Mouse (Mus musculus) MEL (cell line): ENCODE measurements around the gene Ube2t.

ENCODE experiments used
- CTCF ChIP-seq, 3 experiments: IDR thresholded peaks in 2 of 3; conservative IDR thresholded peaks in 1 of 3; 2 replicates each; pipeline ENCODE4 v1.5.1; 2011 to 2012; ENCODE audit warnings: low read length in 3 of 3, low read depth in 2 of 3, mild to moderate bottlenecking in 2 of 3, improper control_type of control experiment in 1 of 3, inconsistent platforms in 1 of 3, mixed read lengths in 1 of 3, moderate library complexity in 1 of 3; ENCODE audit not compliant: control insufficient read depth in 1 of 3, insufficient read depth in 1 of 3, poor library complexity in 1 of 3, severe bottlenecking in 1 of 3
- HCFC1 ChIP-seq: IDR thresholded peaks from 2 replicates; pipeline ENCODE4 v1.6.1; 2012; ENCODE audit warnings: low read depth, mild to moderate bottlenecking, inconsistent platforms, low read length, improper control_type of control experiment, moderate library complexity
- KAT2A ChIP-seq: conservative IDR thresholded peaks from 2 replicates; pipeline ENCODE4 v1.6.1; 2012; ENCODE audit warnings: low read depth, low read length, improper control_type of control experiment, inconsistent platforms
- RCOR1 ChIP-seq: IDR thresholded peaks from 2 replicates; pipeline ENCODE4 v1.6.1; 2012; ENCODE audit warnings: low read depth, mild to moderate bottlenecking, inconsistent platforms, low read length, improper control_type of control experiment
- TBP ChIP-seq: IDR thresholded peaks from 2 replicates; pipeline ENCODE4 v1.8.0; 2011; ENCODE audit warnings: low read depth, low read length, improper control_type of control experiment
- TCF12 ChIP-seq: IDR thresholded peaks from 2 replicates; pipeline ENCODE4 v1.6.1; 2014; ENCODE audit warnings: low read depth, mild to moderate bottlenecking, inconsistent platforms, low read length, improper control_type of control experiment, moderate library complexity
- USF1 ChIP-seq: IDR thresholded peaks from 2 replicates; pipeline ENCODE4 v1.6.1; 2014; ENCODE audit warnings: low read depth, mild to moderate bottlenecking, inconsistent platforms, low read length, improper control_type of control experiment, moderate library complexity
- ZNF384 ChIP-seq: IDR thresholded peaks from 2 replicates; pipeline ENCODE4 v1.6.1; 2012; ENCODE audit warnings: low read depth, mild to moderate bottlenecking, inconsistent platforms, low read length, improper control_type of control experiment

- TF ChIP-seq CTCF (IDR thresholded peaks at IDR 0.05 in 2 of 3, conservative IDR thresholded peaks at IDR 0.05 in 1 of 3; ENCODE audit: control insufficient read depth in 1 of 3, insufficient read depth in 1 of 3, low read depth in 2 of 3, low read length in 3 of 3, poor library complexity in 1 of 3, severe bottlenecking in 1 of 3): no peak
- TF ChIP-seq TBP: no peak
- TF ChIP-seq ZNF384: no peak
- no peak for TF ChIP-seq KAT2A
- no peak for TF ChIP-seq USF1
- no peak for TF ChIP-seq TCF12
- TF ChIP-seq RCOR1: no peak
- TF ChIP-seq HCFC1: no peak
Observed at GRCm38 (mm10) chr1:134940863-134941262, 21.5 kb upstream of the Ube2t start.
